Comparison of ENCODE assay signal across 21 mouse cellular contexts in the genomic region with DNA sequence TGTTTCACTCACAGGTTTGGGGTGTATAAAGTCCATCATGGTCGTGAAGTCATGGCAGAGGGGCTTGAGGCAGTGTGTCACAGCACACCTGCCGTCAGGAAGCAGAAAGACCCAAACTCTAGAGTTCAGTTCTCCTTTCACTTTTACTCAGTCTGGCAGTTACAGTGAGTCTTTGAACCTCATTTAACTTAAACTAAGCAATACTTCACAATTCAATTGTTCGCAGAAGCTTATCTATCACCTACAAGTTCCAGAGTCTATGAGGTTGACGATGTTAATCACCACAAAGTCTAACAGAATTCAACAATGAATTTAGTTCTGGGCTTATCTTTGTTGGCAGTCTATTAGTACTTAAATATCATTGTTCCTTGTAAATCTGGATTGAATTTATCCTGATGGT.
"Had no signal": no experiment of that assay in that cellular context is flagged by ENCODE, and none has a peak within 500 bp of the region (broad histone marks: within the 10 kb centered on the region; RNA-seq: fewer than 3 reads in every experiment).

No protein-coding gene starts in this region.

- H3K4me3 ChIP-seq: liver, embryonic 15.5 days; lung, embryonic 15.5 days; midbrain, embryonic 12.5 days; myocyte; neural tube, embryonic 13.5 days; neural tube, embryonic 15.5 days; stomach, embryonic 15.5 days had no signal

- H3K27ac ChIP-seq: liver, embryonic 15.5 days; lung, embryonic 15.5 days; midbrain, embryonic 12.5 days; neural tube, embryonic 13.5 days; neural tube, embryonic 15.5 days; stomach, embryonic 15.5 days; stomach, postnatal 0 days had no signal

- H3K4me1 ChIP-seq: liver, embryonic 15.5 days; lung, embryonic 15.5 days; midbrain, embryonic 12.5 days; neural tube, embryonic 13.5 days; neural tube, embryonic 15.5 days; stomach, embryonic 15.5 days had no signal

- H3K36me3 ChIP-seq: neural tube, embryonic 13.5 days; neural tube, embryonic 15.5 days had no signal

- H3K9me3 ChIP-seq: neural tube, embryonic 15.5 days; stomach, embryonic 15.5 days had no signal

- H3K27me3 ChIP-seq: liver, embryonic 15.5 days; lung, embryonic 15.5 days; midbrain, embryonic 12.5 days; neural tube, embryonic 13.5 days; neural tube, embryonic 15.5 days; stomach, embryonic 15.5 days had no signal

- H3K9ac ChIP-seq: liver, embryonic 15.5 days; liver, postnatal 0 days; lung, embryonic 15.5 days; midbrain, embryonic 12.5 days; neural tube, embryonic 13.5 days; neural tube, embryonic 15.5 days; stomach, embryonic 15.5 days had no signal

- DNase-seq: liver, postnatal 0 days; lung, adult 2 months; lung, postnatal 14 days; lung, postnatal 36 days; midbrain, embryonic 14.5 days; retina, postnatal 1 day; right cerebral cortex, adult 18-20 months; right cerebral cortex, postnatal 25 days; right cerebral cortex, postnatal 4 days; spleen, adult 18-20 months; thymus, adult 2 months; thymus, postnatal 25 days; thymus, postnatal 4 days had no signal

- H3K4me2 ChIP-seq: liver, embryonic 15.5 days; lung, embryonic 15.5 days; midbrain, embryonic 12.5 days; neural tube, embryonic 13.5 days; neural tube, embryonic 15.5 days; stomach, embryonic 15.5 days had no signal
